Mouse (Mus musculus) embryo, embryonic 11.5 days (tissue): Measurements from ENCODE around the gene Ddx39.

Source experiments
- DNase-seq: peaks from one replicate; pipeline ENCODE4 v3.0.0-alpha.2; 2012; ENCODE audit warnings: low read depth, low spot score

The Ddx39 gene

DNA sequence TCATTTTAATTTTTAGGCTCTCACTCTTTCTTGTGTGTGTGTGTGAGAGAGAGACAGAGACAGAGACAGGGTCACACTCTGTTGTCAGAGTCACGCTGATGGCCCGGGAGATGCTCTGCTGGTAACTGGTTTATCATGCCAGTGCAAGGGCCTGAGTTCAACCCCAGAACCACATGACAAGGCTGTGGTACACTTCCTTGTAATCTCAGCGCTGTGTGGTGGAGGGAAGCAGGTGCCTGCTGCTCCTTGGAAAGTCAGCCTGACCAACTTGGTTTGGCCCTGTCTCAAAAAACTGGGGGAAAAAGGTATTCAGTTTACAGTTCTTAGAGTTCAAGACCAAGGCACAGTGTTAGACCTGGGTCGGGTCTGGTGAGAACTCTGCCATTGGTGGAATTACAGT, 52.5 kb downstream of the Ddx39 start:
- no peak for DNase-seq

DNA sequence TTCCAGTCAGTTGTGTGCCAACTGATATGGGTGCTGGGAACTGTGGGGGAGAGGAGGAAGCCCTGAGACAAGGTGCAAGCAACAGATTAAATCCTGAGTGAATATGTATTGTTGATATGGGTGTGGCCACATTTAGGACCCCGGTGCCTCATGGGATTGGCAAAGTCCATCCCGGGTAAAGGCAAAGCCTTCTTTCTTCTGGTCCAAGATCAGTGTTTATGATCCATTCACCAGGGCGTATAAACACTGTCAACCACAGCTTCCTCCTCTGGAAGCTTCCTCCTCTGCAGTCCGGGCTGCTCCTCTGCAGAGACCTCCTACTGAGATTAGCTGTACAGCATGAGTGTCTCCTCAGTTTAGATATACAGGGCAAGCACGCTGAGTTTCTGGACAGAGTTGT, 53.5 kb downstream of the Ddx39 start:
- DNase-seq: no peak

DNA sequence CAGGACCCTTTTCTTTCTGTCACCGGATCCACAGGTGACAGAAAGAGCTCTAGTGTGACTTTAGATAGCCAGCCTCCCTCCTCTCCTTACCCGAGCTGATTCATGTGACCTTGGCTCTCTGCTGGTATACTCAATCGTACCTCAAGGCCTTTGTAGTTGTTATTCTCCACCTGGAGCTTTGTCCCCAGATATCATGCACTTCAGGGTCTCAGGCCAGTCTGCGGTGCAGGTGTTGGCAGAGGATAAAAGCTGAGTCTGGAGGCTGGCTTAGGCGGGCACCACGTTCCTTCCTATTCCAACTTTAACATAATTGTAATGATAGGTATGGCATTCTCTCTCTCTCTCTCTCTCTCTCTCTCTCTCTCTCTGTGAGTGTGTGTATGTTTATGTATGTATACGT, 54.7 kb downstream of the Ddx39 start:
- no peak for DNase-seq

DNA sequence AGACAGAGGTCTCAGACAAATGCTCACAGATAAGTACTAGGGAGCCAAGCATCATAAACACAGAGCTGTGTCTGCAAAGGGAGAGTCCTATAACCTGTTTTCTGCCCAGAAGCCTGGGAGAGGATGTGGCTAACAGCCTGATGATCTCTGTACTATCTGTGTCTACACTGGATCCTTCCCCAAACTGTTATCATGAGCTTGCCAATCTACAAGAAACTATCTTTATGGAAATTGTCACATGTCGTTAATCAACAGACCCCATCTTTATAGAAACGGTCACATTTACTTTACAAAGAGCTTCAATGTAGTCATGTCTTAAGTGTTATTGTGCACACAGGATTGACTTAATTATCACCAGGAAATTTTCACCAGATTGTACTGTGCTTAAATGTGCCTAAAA, 55.7 kb downstream of the Ddx39 start:
- no peak for DNase-seq

DNA sequence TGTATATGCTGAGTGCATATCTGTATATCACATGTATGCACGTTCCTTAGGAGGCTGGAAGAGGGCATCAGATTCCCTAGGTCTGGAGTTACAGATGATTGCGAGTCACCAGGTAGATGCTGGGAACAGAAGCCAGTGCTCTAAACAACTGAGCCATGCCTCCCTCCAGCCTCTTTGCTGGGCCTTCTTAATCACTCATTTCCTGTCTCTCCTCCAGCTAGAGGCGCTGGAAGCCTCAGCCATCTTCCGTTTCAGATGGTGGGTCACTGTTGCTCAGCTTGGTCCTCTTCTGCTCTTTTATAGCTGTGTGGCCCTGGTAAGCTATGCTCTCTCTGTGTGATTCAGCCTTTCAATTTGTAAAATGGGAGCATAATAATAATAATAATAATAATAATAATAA, 56.8 kb downstream of the Ddx39 start:
- DNase-seq: no peak

DNA sequence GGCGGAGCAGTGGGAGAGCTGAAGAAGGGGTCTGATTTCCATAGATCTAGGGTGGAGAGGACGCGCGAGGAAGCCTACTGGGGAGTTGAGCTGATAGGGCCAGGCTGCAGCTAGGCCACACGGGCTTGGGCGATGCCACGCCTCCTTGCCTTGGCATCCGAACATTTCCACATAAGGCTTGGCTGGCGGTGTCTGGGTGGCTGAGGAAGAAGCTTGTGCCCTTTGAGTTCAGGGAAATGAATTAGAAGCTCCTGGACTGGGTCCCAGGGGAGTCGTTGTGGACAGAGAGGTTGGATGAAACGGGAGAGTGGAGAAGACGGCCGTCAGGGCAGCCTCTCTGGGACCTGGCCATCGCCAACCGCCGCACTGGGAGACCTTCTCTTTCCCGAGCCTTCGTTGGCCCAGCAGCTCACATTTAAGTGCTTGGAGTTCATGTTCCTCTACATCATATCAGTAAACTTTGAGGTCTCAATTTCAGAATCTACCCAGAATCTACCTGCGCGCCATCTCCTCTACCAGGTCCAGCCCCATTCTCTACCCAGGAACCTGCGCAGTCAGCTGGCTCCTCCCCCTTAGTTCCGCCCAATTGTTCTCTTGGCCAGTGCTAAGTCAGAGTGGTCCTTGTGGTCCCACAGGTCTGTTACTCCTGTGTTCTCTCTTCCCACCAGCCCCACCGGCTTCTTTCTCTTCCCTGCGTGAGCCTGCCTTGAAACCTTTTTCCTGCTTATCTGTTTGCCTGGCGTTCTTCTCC, 57.9 kb downstream of the Ddx39 start:
- no peak for DNase-seq

DNA sequence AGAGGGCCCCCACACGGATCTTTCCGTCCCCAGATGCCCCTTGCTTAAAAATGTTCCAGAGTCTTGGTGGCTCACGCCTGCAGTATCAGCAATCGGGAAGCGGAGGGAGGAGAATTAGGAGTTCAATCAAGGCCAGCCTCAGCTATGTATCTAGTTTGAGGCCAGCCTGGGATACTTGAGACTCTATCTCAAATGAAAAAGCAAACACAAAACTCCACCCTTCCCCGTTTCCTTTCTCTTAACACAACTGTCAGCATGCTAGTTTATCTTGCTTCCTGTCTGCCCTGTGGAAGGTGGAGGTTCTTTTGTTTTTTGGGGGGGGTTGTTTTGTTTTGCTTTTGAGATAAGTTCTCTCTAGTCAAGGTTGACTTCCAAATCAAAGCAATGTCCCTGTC, 58.5 kb downstream of the Ddx39 start:
- DNase-seq: no peak

DNA sequence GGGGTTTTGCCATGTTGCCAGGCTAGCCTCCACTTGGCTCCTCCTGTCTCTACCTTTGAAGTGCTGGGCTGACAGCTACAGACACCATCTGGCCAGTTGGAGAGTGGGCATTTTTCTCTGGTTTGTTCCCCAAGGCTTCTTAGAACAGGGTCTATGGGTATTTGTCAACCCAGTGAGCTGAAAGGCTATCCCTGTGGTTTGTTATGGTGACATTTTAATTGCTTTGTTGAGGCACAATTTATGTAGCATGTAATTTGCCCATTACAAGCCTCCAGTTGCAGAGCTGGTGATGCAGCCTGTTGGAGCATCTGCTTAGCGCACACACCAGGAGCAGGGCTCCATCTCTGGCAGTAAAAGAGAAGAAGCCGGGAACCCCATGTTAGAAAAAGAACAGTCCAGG, 59.2 kb downstream of the Ddx39 start:
- peak; percentile 29 for DNase-seq
